Mouse (Mus musculus) limb, embryonic 12.5 days (tissue): ENCODE results near the gene Gm49361. TPM values are rescaled to one million over a fixed set of nuclear protein-coding genes. Genes with fewer than 3 reads are reported as not detected.
A peak's percentile ranks its signal among the peaks of the same experiment; 100 is the strongest.
"Not testable (repeated sequence)": the region's sequence is repeated elsewhere in the genome, so short reads cannot be mapped to it uniquely, and the experiment has no call there.

Experiments used
- ATAC-seq: fragments of 200-750 bp; cut with Nextera tagmentation; 2 replicates; pipeline ENCODE4 v1.8.0; 2017; ENCODE audit warnings: low read depth, moderate TSS enrichment; ENCODE audit not compliant: insufficient number of reproducible peaks, insufficient read depth, low FRiP score, low TSS enrichment
- H3K27ac ChIP-seq: fragments of 300-500 bp; sonication (generic); 2 replicates; pipeline ENCODE4 v1.5.1; 2016; ENCODE audit warnings: mild to moderate bottlenecking, moderate library complexity
- H3K27me3 ChIP-seq: fragments of 300-500 bp; sonication (generic); 2 replicates; pipeline ENCODE4 v1.6.1; 2016; ENCODE audit warnings: mild to moderate bottlenecking, moderate library complexity
- H3K36me3 ChIP-seq: fragments of 300-500 bp; sonication (generic); 2 replicates; pipeline ENCODE4 v1.6.1; 2016; ENCODE audit warnings: mild to moderate bottlenecking, moderate library complexity
- H3K4me1 ChIP-seq: fragments of 300-500 bp; sonication (generic); replicated peaks from 2 replicates; pipeline ENCODE4 v1.6.1; 2016
- H3K4me2 ChIP-seq: fragments of 300-500 bp; sonication (generic); 2 replicates; pipeline ENCODE4 v1.6.1; 2016; ENCODE audit warnings: mild to moderate bottlenecking, moderate library complexity
- H3K4me3 ChIP-seq: fragments of 300-500 bp; sonication (generic); replicated peaks from 2 replicates; pipeline ENCODE4 v1.5.1; 2016; ENCODE audit warnings: mild to moderate bottlenecking
- H3K9ac ChIP-seq: fragments of 300-500 bp; sonication (generic); replicated peaks from 2 replicates; pipeline ENCODE4 v1.6.1; 2016; ENCODE audit warnings: mild to moderate bottlenecking, moderate library complexity
- H3K9me3 ChIP-seq: fragments of 300-500 bp; sonication (generic); 2 replicates; pipeline ENCODE4 v1.6.1; 2016; ENCODE audit warnings: mild to moderate bottlenecking, moderate library complexity
- WGBS: fragments of 180-500 bp; shearing (Covaris S2); methylation state at CpG from one replicate; pipeline ENCODE4 v1.1.7; 2016; 5-methylcytosine and 5-hydroxymethylcytosine counted together
- polyA plus RNA-seq: library from polyadenylated mRNA; unstranded; fragments of >200 nt; fragmentation: Nextera tagmentation; extraction: Ambion mirVana; gene quantifications from 2 replicates; pipeline ENCODE4 v1.2.1, GENCODE M21; 2016

Gene Gm49361
- polyA plus RNA-seq, 1 experiment from 2014 or later: not detected

- no peak overlapping the region for H3K27ac ChIP-seq
- no peaks in the 10 kb centered on the region for H3K27me3 ChIP-seq
- H3K9ac ChIP-seq: no peak overlapping the region
- H3K4me3 ChIP-seq: no peak overlapping the region
- H3K9me3 ChIP-seq: no peaks in the 10 kb centered on the region
- peaks cover 53% of the 10 kb centered on the region for H3K36me3 ChIP-seq
- ATAC-seq: no peak
- 90% methylated on average over 4 of the region's 4 CpGs for WGBS
- 0 out of 2 replicates have a peak, but pooled peaks cover 5% of the 10 kb centered on the region for H3K4me1 ChIP-seq
- H3K4me2 ChIP-seq: no peak overlapping the region
These were observed 40.1 kb downstream of the Gm49361 start for GRCm38 (mm10) chr14:57705759-57706158.

- Histone ChIP-seq H3K4me1 (0 out of 2 replicates have a peak, but pooled peaks cover 5% of the 10 kb centered on the region), H3K4me3 (no peak overlapping the region), H3K27ac (no peak overlapping the region), H3K9ac (no peak overlapping the region), H3K27me3 (no peaks in the 10 kb centered on the region), H3K4me2 (no peak overlapping the region), H3K36me3 (peaks cover 60% of the 10 kb centered on the region), H3K9me3 (no peaks in the 10 kb centered on the region)
- ATAC-seq: no peak
- WGBS: 81% methylated on average over 4 of the region's 4 CpGs
These were observed 40.8 kb downstream of the Gm49361 start for GRCm38 (mm10) chr14:57705075-57705474.

GRCm38 (mm10) chr14:57701915-57702477, 43.9 kb downstream of the Gm49361 start:
- Histone ChIP-seq H3K27ac (peak overlapping the region; percentile 59), H3K4me3 (no peak overlapping the region), H3K4me2 (no peak overlapping the region), H3K4me1 (no peaks in the 10 kb centered on the region), H3K36me3 (peaks cover 74% of the 10 kb centered on the region), H3K9me3 (no peaks in the 10 kb centered on the region), H3K9ac (no peak overlapping the region), H3K27me3 (no peaks in the 10 kb centered on the region)
- WGBS: 62% methylated on average over 12 of the region's 12 CpGs
- no peak; the same call in 1 of the 2 replicates for ATAC-seq

GRCm38 (mm10) chr14:57699461-57699970, 46.4 kb downstream of the Gm49361 start:
- Histone ChIP-seq H3K27ac (no peak overlapping the region), H3K9me3 (no peaks in the 10 kb centered on the region), H3K4me3 (no peak overlapping the region), H3K36me3 (peaks cover 74% of the 10 kb centered on the region), H3K9ac (no peak overlapping the region), H3K4me2 (no peak overlapping the region), H3K27me3 (no peaks in the 10 kb centered on the region), H3K4me1 (no peaks in the 10 kb centered on the region)
- 95% methylated on average over 33 of the region's 33 CpGs for WGBS
- ATAC-seq: no peak

GRCm38 (mm10) chr14:57699016-57699415, 46.9 kb downstream of the Gm49361 start:
- Histone ChIP-seq H3K27me3 (no peaks in the 10 kb centered on the region), H3K36me3 (peaks cover 77% of the 10 kb centered on the region), H3K4me2 (no peak overlapping the region), H3K4me3 (no peak overlapping the region), H3K27ac (no peak overlapping the region), H3K4me1 (no peaks in the 10 kb centered on the region), H3K9me3 (no peaks in the 10 kb centered on the region), H3K9ac (no peak overlapping the region)
- no peak for ATAC-seq
- WGBS: 91% methylated on average over 10 of the region's 10 CpGs

GRCm38 (mm10) chr14:57696066-57696465, 49.8 kb downstream of the Gm49361 start:
- no peak for ATAC-seq
- no peak overlapping the region for H3K27ac ChIP-seq
- WGBS: 94% methylated on average over 15 of the region's 15 CpGs
- H3K9ac ChIP-seq: no peak overlapping the region
- no peak overlapping the region for H3K4me3 ChIP-seq
- H3K4me2 ChIP-seq: no peak overlapping the region
- H3K27me3 ChIP-seq: no peaks in the 10 kb centered on the region
- peaks cover 83% of the 10 kb centered on the region for H3K36me3 ChIP-seq
- no peaks in the 10 kb centered on the region for H3K9me3 ChIP-seq
- H3K4me1 ChIP-seq: no peaks in the 10 kb centered on the region

GRCm38 (mm10) chr14:57695550-57695949, 50.4 kb downstream of the Gm49361 start:
- Histone ChIP-seq H3K9me3 (no peaks in the 10 kb centered on the region), H3K27me3 (no peaks in the 10 kb centered on the region), H3K4me1 (no peaks in the 10 kb centered on the region), H3K36me3 (peaks cover 87% of the 10 kb centered on the region), H3K4me2 (no peak overlapping the region), H3K27ac (no peak overlapping the region), H3K4me3 (no peak overlapping the region), H3K9ac (no peak overlapping the region)
- no peak for ATAC-seq
- WGBS: 92% methylated on average over 8 of the region's 8 CpGs

- Histone ChIP-seq H3K9me3 (no peaks in the 10 kb centered on the region), H3K4me1 (no peaks in the 10 kb centered on the region), H3K27ac (no peak overlapping the region), H3K27me3 (no peaks in the 10 kb centered on the region), H3K36me3 (peaks cover 86% of the 10 kb centered on the region), H3K9ac (no peak overlapping the region), H3K4me3 (no peak overlapping the region), H3K4me2 (no peak overlapping the region)
- WGBS: 83% methylated on average over 16 of the region's 16 CpGs
- no peak for ATAC-seq
These were observed 51.7 kb downstream of the Gm49361 start for GRCm38 (mm10) chr14:57694246-57694645.

- Histone ChIP-seq H3K9me3 (no peaks in the 10 kb centered on the region), H3K4me1 (no peaks in the 10 kb centered on the region), H3K27ac (no peak overlapping the region), H3K36me3 (peaks cover 89% of the 10 kb centered on the region), H3K9ac (no peak overlapping the region), H3K27me3 (no peaks in the 10 kb centered on the region), H3K4me3 (no peak overlapping the region), H3K4me2 (no peak overlapping the region)
- 90% methylated on average over 17 of the region's 17 CpGs for WGBS
- no peak for ATAC-seq
These were observed 53.3 kb downstream of the Gm49361 start for GRCm38 (mm10) chr14:57692517-57693130.

- no peaks in the 10 kb centered on the region for H3K27me3 ChIP-seq
- 96% methylated on average over 24 of the region's 24 CpGs for WGBS
- H3K36me3 ChIP-seq: peaks cover 77% of the 10 kb centered on the region
- H3K9ac ChIP-seq: no peak overlapping the region
- H3K4me2 ChIP-seq: no peak overlapping the region
- no peak overlapping the region for H3K27ac ChIP-seq
- H3K9me3 ChIP-seq: no peaks in the 10 kb centered on the region
- no peaks in the 10 kb centered on the region for H3K4me1 ChIP-seq
- H3K4me3 ChIP-seq: no peak overlapping the region
- ATAC-seq: no peak
These were observed 54.6 kb downstream of the Gm49361 start for GRCm38 (mm10) chr14:57691316-57691715.

- no peak overlapping the region for H3K4me3 ChIP-seq
- H3K4me2 ChIP-seq: no peak overlapping the region
- no peak overlapping the region for H3K9ac ChIP-seq
- no peaks in the 10 kb centered on the region for H3K27me3 ChIP-seq
- peaks cover 71% of the 10 kb centered on the region for H3K36me3 ChIP-seq
- no peak overlapping the region for H3K27ac ChIP-seq
- H3K4me1 ChIP-seq: no peaks in the 10 kb centered on the region
- no peak for ATAC-seq
- no peaks in the 10 kb centered on the region for H3K9me3 ChIP-seq
- WGBS: 94% methylated on average over 8 of the region's 8 CpGs
These were observed 55.2 kb downstream of the Gm49361 start for GRCm38 (mm10) chr14:57690681-57691080.

- not testable (repeated sequence) for H3K27me3 ChIP-seq, H3K4me3 ChIP-seq, H3K9me3 ChIP-seq, H3K4me2 ChIP-seq, ATAC-seq, H3K27ac ChIP-seq, H3K4me1 ChIP-seq, H3K9ac ChIP-seq
- WGBS: 91% methylated on average over 7 of the region's 7 CpGs
- H3K36me3 ChIP-seq: peaks cover 48% of the 10 kb centered on the region
These were observed 57.8 kb downstream of the Gm49361 start for GRCm38 (mm10) chr14:57688066-57688465.
